Mouse (Mus musculus) heart, embryonic 10.5 days (tissue): ENCODE measurements around the gene Pde2a. TPM values are rescaled to one million over a fixed set of nuclear protein-coding genes. Genes with fewer than 3 reads are reported as not detected.
A peak's percentile ranks its signal among the peaks of the same experiment; 100 is the strongest.

Experiments used
- DNase-seq: peaks from one replicate; pipeline ENCODE4 v3.0.0-alpha.2; 2017; ENCODE audit warnings: low spot score
- H3K27ac ChIP-seq: fragments of 300-500 bp; sonication (generic); 2 replicates; pipeline ENCODE4 v1.5.1; 2016; ENCODE audit warnings: mild to moderate bottlenecking
- H3K27me3 ChIP-seq: fragments of 300-500 bp; sonication (generic); 2 replicates; pipeline ENCODE4 v1.6.1; 2016; ENCODE audit warnings: mild to moderate bottlenecking; ENCODE audit not compliant: poor library complexity, insufficient read depth, severe bottlenecking
- H3K36me3 ChIP-seq: fragments of 300-500 bp; sonication (generic); 2 replicates; pipeline ENCODE4 v1.6.1; 2016; ENCODE audit warnings: mild to moderate bottlenecking, moderate library complexity
- H3K4me1 ChIP-seq: fragments of 300-500 bp; sonication (generic); 2 replicates; pipeline ENCODE4 v1.6.1; 2016; ENCODE audit warnings: mild to moderate bottlenecking
- H3K4me3 ChIP-seq: fragments of 300-500 bp; sonication (generic); 2 replicates; pipeline ENCODE4 v1.5.1; 2016; ENCODE audit warnings: mild to moderate bottlenecking, moderate library complexity
- H3K9me3 ChIP-seq: fragments of 300-500 bp; sonication (generic); 2 replicates; pipeline ENCODE4 v1.6.1; 2016; ENCODE audit warnings: mild to moderate bottlenecking, moderate library complexity
- WGBS: fragments of 180-500 bp; shearing (Covaris S2); methylation state at CpG from one replicate; pipeline ENCODE4 v1.1.7; 2016; 5-methylcytosine and 5-hydroxymethylcytosine counted together
- polyA plus RNA-seq: library from polyadenylated mRNA; unstranded; fragments of >200 nt; fragmentation: Nextera tagmentation; extraction: Ambion mirVana; gene quantifications from 2 replicates; pipeline ENCODE4 v1.2.1, GENCODE M21; 2016

Pde2a gene
- polyA plus RNA-seq, 1 experiment from 2014 or later = 12.0 TPM

- Histone ChIP-seq H3K27ac (no peak overlapping the region), H3K4me3 (no peak overlapping the region), H3K4me1 (peaks cover 38% of the 10 kb centered on the region), H3K27me3 (peaks cover 76% of the 10 kb centered on the region), H3K9me3 (no peaks in the 10 kb centered on the region), H3K36me3 (no peaks in the 10 kb centered on the region)
- DNase-seq = no peak
- 68% methylated on average over 4 of the region's 4 CpGs for WGBS
These were observed 36.8 kb downstream of the Pde2a start for GRCm38 (mm10) chr7:101458278-101458781.

- H3K9me3 ChIP-seq = no peaks in the 10 kb centered on the region
- no peak overlapping the region for H3K27ac ChIP-seq
- H3K4me3 ChIP-seq = no peak overlapping the region
- peaks cover 72% of the 10 kb centered on the region for H3K27me3 ChIP-seq
- peaks cover 43% of the 10 kb centered on the region for H3K4me1 ChIP-seq
- no peaks in the 10 kb centered on the region for H3K36me3 ChIP-seq
- DNase-seq = no peak
- WGBS = 70% methylated on average over 9 of the region's 9 CpGs
These were observed 37.9 kb downstream of the Pde2a start for GRCm38 (mm10) chr7:101459305-101459813.

DNA sequence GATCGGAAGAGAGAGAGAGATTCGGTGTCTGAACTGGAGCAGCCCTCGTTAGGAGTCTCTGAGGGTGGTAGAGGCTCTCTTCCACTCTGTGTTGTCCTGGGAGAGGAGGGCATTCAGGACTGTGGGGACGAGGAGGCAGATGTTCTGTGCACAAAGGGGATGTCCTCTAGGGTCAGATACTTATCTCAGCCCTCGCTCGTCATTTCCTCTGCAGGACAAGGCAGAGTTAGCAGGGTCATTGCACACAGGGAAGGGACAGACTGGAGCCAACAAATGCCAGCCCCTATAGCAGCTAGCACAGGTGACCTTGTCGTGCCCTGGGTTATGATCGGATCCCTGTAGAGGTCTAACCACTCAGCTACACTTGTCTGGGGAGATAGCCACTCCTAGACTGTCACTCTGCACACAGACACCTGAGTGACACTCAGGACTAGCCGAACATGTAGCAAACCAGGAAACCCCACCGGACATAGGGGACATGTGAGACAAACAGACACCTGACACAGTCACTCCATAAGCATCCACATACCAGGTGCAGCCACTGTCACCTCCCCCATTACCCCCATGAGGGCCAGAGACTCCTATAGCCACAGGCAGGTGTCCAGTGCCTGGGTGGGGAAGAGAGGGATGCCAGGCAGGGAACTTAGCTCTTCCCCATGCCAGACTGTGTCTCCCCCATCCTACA lies 38.6 kb downstream of the Pde2a start:
- H3K27ac ChIP-seq = peak overlapping the region; percentile 48; the same call in 1 of the 2 replicates
- no peaks in the 10 kb centered on the region for H3K36me3 ChIP-seq
- DNase-seq = no peak
- H3K9me3 ChIP-seq = no peaks in the 10 kb centered on the region
- H3K4me3 ChIP-seq = no peak overlapping the region
- peaks cover 49% of the 10 kb centered on the region for H3K4me1 ChIP-seq
- H3K27me3 ChIP-seq = peaks cover 71% of the 10 kb centered on the region
- WGBS = 46% methylated on average over 10 of the region's 10 CpGs

DNA sequence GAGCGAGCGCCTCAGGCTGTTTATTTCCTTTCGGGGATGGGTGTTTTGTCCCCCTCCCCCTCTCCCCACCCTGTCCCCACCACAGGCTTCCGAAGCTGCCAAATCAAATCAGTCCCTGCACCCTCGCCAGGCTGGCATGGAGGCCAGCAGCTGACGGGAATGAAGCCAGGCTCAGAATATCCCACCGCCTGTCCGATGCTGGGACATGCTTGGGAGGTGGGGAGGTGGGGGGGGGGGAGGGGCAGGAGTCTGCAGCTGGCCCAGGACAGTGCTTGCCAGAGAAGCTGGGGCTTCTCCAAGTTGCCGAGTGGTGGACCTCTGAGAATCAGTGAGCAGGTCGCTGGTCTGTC lies 39.1 kb downstream of the Pde2a start:
- H3K36me3 ChIP-seq = no peaks in the 10 kb centered on the region
- no peak overlapping the region for H3K4me3 ChIP-seq
- H3K9me3 ChIP-seq = no peaks in the 10 kb centered on the region
- H3K27ac ChIP-seq = peak overlapping the region; percentile 48; the same call in 1 of the 2 replicates
- H3K27me3 ChIP-seq = peaks cover 66% of the 10 kb centered on the region
- peaks cover 54% of the 10 kb centered on the region for H3K4me1 ChIP-seq
- DNase-seq = no peak
- WGBS = 42% methylated on average over 10 of the region's 10 CpGs

DNA sequence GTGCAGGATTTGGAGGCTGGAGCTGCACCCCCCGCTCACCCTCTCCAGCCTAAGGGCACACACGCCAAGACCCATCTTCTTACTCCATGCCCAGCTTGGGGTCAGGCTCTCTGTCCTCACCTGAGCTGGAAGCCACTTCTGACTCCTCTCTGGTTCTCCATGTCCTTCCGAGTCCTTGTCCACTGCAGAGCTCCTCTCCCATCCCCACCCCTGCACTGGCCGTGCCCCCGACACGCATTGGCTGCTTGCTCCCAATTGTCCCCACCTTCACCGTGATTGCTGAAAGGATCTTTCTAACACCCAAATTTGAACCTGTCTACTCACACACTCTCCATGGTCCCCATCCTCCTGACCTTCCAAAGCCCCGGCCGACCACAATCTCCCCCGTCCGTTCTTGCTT lies 40.1 kb downstream of the Pde2a start:
- H3K9me3 ChIP-seq = no peaks in the 10 kb centered on the region
- no peaks in the 10 kb centered on the region for H3K36me3 ChIP-seq
- peaks cover 61% of the 10 kb centered on the region for H3K4me1 ChIP-seq
- H3K27ac ChIP-seq = no peak overlapping the region
- 69% methylated on average over 11 of the region's 11 CpGs for WGBS
- H3K4me3 ChIP-seq = no peak overlapping the region
- H3K27me3 ChIP-seq = peaks cover 56% of the 10 kb centered on the region
- no peak for DNase-seq

GRCm38 (mm10) chr7:101462327-101463068 lies 41.0 kb downstream of the Pde2a start:
- H3K4me1 ChIP-seq = peaks cover 63% of the 10 kb centered on the region

DNA sequence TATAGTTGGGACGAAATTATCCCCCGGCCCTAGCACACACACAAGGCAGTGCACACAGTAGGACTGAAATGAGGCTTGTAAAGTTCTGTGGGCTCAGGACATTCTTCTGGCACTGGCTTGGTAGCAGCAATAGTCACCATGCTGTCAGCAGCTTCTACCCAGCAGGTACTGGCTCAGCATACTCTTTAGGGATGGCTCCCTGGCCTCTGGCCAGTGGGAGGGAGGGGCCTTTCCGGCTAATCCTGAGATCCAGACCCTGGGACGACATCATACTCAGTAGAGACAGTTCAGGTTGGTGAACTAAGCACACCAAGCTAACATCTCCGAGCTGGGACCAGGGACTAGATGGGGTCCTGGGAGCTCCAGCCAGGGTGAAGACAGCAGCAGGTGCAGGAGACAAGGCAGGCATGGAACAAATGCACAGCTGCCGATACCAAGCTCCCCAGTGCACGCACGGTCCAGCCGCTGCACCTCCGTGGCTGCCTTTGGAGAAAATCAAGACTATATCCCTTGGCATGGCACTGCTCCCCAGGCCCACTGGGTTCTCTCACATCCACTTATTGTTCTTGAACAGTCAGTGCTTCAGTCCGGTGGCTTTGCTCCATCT lies 42.3 kb downstream of the Pde2a start:
- WGBS = 61% methylated on average over 11 of the region's 11 CpGs
- DNase-seq = no peak

More at GRCm38 (mm10) chr7:101462327-101463068, 41.0 kb downstream of the Pde2a start:
- H3K27ac ChIP-seq = no peak overlapping the region
- no peaks in the 10 kb centered on the region for H3K36me3 ChIP-seq
- no peak overlapping the region for H3K4me3 ChIP-seq
- peaks cover 48% of the 10 kb centered on the region for H3K27me3 ChIP-seq
- WGBS = 77% methylated on average over 14 of the region's 14 CpGs
- no peaks in the 10 kb centered on the region for H3K9me3 ChIP-seq
- no peak for DNase-seq

GRCm38 (mm10) chr7:101464927-101465326 lies 43.4 kb downstream of the Pde2a start:
- H3K36me3 ChIP-seq = no peaks in the 10 kb centered on the region
- no peaks in the 10 kb centered on the region for H3K9me3 ChIP-seq
- 0 out of 2 replicates have a peak overlapping the region, but pooled peaks have one; percentile 25 for H3K27ac ChIP-seq
- no peak overlapping the region; the same call in 1 of the 2 replicates for H3K4me3 ChIP-seq
- peaks cover 32% of the 10 kb centered on the region for H3K27me3 ChIP-seq
- WGBS = 52% methylated on average over 4 of the region's 4 CpGs
- peaks cover 53% of the 10 kb centered on the region for H3K4me1 ChIP-seq
- no peak for DNase-seq

More for the DNA sequence above, 42.3 kb downstream of the Pde2a start:
- Histone ChIP-seq H3K4me1 (peaks cover 60% of the 10 kb centered on the region), H3K27ac (no peak overlapping the region), H3K36me3 (no peaks in the 10 kb centered on the region), H3K27me3 (peaks cover 43% of the 10 kb centered on the region), H3K9me3 (no peaks in the 10 kb centered on the region), H3K4me3 (no peak overlapping the region)

GRCm38 (mm10) chr7:101465392-101465791 lies 43.9 kb downstream of the Pde2a start:
- peak overlapping the region; percentile 17; the same call in 1 of the 2 replicates for H3K4me3 ChIP-seq
- no peaks in the 10 kb centered on the region for H3K36me3 ChIP-seq
- DNase-seq = no peak
- H3K27me3 ChIP-seq = peaks cover 28% of the 10 kb centered on the region
- peak overlapping the region; percentile 25; the same call in 1 of the 2 replicates for H3K27ac ChIP-seq
- no peaks in the 10 kb centered on the region for H3K9me3 ChIP-seq
- WGBS = 17% methylated on average over 14 of the region's 14 CpGs
- H3K4me1 ChIP-seq = peaks cover 49% of the 10 kb centered on the region

- H3K27me3 ChIP-seq = peaks cover 25% of the 10 kb centered on the region
- H3K27ac ChIP-seq = peak overlapping the region; percentile 43; the same call in 1 of the 2 replicates
- H3K4me3 ChIP-seq = no peak overlapping the region
- DNase-seq = no peak
- WGBS = 65% methylated on average over 8 of the region's 8 CpGs
- H3K9me3 ChIP-seq = no peaks in the 10 kb centered on the region
- H3K4me1 ChIP-seq = peaks cover 44% of the 10 kb centered on the region
- H3K36me3 ChIP-seq = no peaks in the 10 kb centered on the region
These were observed 44.5 kb downstream of the Pde2a start for GRCm38 (mm10) chr7:101465850-101466580.

- DNase-seq = no peak
- Histone ChIP-seq H3K27me3 (peaks cover 21% of the 10 kb centered on the region), H3K27ac (no peak overlapping the region), H3K4me3 (no peak overlapping the region), H3K36me3 (no peaks in the 10 kb centered on the region), H3K4me1 (peaks cover 41% of the 10 kb centered on the region), H3K9me3 (no peaks in the 10 kb centered on the region)
- WGBS = 82% methylated on average over 6 of the region's 6 CpGs
These were observed 45.1 kb downstream of the Pde2a start for GRCm38 (mm10) chr7:101466581-101467081.

DNA sequence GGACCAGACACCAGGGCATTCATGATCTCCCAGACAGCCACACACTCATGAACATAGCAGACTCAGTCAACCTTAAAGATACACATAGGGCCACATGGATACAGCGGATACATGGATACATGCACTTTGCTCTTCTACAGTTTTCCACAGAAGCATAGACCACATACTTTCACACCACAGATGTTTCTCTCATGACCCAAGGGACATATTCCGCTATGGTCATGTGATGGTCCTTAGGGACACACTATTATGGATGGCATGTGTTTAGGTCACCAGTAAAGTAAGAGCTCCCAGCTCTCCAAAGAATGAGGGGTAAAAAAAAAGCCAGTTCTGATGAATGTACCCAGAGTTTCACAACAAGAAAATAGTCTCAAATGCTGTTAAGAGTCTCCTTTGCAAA lies 49.9 kb downstream of the Pde2a start:
- Histone ChIP-seq H3K9me3 (no peaks in the 10 kb centered on the region), H3K27ac (no peak overlapping the region), H3K4me1 (peaks cover 24% of the 10 kb centered on the region), H3K4me3 (no peak overlapping the region), H3K36me3 (no peaks in the 10 kb centered on the region), H3K27me3 (peaks cover 10% of the 10 kb centered on the region; the same call in 1 of the 2 replicates)
- no peak for DNase-seq
- WGBS = 80% methylated on average over 2 of the region's 2 CpGs
